Mouse (Mus musculus) E14TG2a.4 (cell line): ENCODE data around the gene Kctd11.
A peak's percentile ranks its signal among the peaks of the same experiment; 100 is the strongest.
"Not testable (repeated sequence)": the region's sequence is repeated elsewhere in the genome, so short reads cannot be mapped to it uniquely, and the experiment has no call there.

Experiments
- H3K27me3 ChIP-seq: 2 replicates; pipeline ENCODE4 v1.6.1; 2014; ENCODE audit warnings: low read length, control low read depth; ENCODE audit not compliant: insufficient read depth
- H3K36me3 ChIP-seq: 2 replicates; pipeline ENCODE4 v1.6.1; 2014; ENCODE audit warnings: low read length, control low read depth; ENCODE audit not compliant: insufficient read depth
- H3K4me1 ChIP-seq: replicated peaks from 2 replicates; pipeline ENCODE4 v1.6.1; 2014; ENCODE audit warnings: low read depth, low read length, control low read depth
- H3K4me3 ChIP-seq: replicated peaks from 2 replicates; pipeline ENCODE4 v1.5.1; 2014; ENCODE audit warnings: mild to moderate bottlenecking, low read length
- H3K9me3 ChIP-seq: 2 replicates; pipeline ENCODE4 v1.6.1; 2014; ENCODE audit warnings: low read length, control low read depth
- CTCF ChIP-seq: conservative IDR thresholded peaks from 2 replicates; pipeline ENCODE4 v1.5.1; 2014; ENCODE audit warnings: low read length
- NANOG ChIP-seq: IDR thresholded peaks from 2 replicates; pipeline ENCODE4 v1.6.1; 2014; ENCODE audit warnings: borderline replicate concordance, low read length, mixed read lengths
- POU5F1 ChIP-seq: IDR thresholded peaks from 2 replicates; pipeline ENCODE4 v1.6.1; 2014; ENCODE audit warnings: low read length, borderline replicate concordance

Gene Kctd11

GRCm38 (mm10) chr11:69864138-69864860 is 16.9 kb downstream of the Kctd11 start:
- peaks cover 47% of the 10 kb centered on the region for H3K4me1 ChIP-seq
- H3K4me3 ChIP-seq: no peak overlapping the region
- no peak for TF ChIP-seq NANOG
- TF ChIP-seq CTCF: no peak
- TF ChIP-seq POU5F1: no peak
- H3K36me3 ChIP-seq: no peaks in the 10 kb centered on the region
- no peaks in the 10 kb centered on the region for H3K9me3 ChIP-seq
- H3K27me3 ChIP-seq: peaks cover 3% of the 10 kb centered on the region

DNA sequence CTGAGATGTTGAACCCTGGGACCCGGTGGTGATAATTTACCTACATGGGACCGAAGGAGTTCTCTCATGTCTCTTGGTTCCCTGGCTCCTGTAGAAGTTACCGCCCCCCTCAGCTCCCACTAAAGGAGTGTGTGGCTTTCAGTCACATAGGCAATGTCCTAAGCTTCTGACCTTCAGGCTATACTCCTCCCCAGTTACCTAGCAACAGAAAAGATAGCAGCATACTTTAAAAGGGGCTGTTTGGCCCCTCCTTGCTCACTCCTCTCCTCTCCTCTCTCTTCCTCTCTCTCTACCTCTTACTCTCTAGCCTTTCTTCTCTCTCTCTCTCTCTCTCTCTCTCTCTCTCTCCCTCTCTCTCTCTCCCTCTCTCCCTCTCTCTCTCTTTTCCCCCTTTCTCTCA is 17.5 kb downstream of the Kctd11 start:
- H3K4me3 ChIP-seq, H3K27me3 ChIP-seq, H3K9me3 ChIP-seq, H3K36me3 ChIP-seq: not testable (repeated sequence)
- peaks cover 53% of the 10 kb centered on the region for H3K4me1 ChIP-seq

DNA sequence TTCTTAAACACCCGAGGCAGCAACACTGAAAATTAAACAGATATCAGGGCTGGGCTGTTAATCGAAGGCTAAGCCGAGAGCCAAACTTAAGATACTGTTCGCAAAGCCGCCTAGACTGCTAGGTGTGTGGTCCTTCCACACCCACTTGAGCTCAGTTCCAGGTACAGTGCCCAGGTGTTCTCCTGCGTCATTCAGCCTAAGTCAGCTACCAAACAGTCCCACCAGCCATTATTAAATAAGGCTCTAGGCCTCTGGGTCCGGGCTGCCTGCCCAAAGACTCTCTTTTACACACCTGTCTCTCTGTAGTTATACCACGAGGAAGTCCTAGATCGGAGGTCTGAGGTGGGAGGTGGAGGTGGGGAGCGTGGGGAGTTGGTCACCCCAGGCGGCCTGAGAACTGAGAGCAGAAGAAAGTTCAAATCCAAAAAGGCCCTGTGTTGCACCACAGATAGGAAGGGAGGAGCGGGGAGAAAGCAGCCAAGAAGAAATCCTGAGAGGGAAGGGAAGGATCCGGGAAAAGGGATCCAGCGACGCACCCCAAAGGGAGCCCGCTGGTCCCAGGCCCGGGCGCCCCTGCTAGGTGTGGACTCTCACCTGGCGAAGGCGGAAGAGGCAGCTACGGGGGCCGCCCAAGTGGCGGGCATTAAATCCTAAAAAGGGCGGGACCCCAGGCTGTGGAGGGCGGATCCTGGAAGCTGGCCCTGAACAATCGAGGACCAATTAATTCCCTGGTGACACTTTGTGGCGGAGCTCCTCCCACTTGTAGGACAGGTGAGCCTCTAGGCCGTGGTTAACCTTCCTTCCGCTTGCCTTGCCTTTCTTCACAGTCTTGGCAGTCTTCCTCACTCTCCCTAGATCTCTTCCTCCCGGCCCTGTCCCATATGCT is 22.9 kb downstream of the Kctd11 start, which contains the start of gene Tnk1:
TSS of gene Tnk1 (minus strand) at position 618 of the 886 bp plus-strand sequence.
- Histone ChIP-seq H3K27me3 (peaks cover 27% of the 10 kb centered on the region), H3K9me3 (no peaks in the 10 kb centered on the region), H3K36me3 (peaks cover 15% of the 10 kb centered on the region), H3K4me1 (peaks cover 59% of the 10 kb centered on the region), H3K4me3 (peak within 1 kb of the TSS; percentile 75)
- TF ChIP-seq CTCF: no peak
- no peak for TF ChIP-seq NANOG
- TF ChIP-seq POU5F1: no peak

- H3K4me1 ChIP-seq: peaks cover 71% of the 10 kb centered on the region
- TF ChIP-seq CTCF (peak; percentile 33), POU5F1 (no peak)
- peak overlapping the region; percentile 75 for H3K4me3 ChIP-seq
- peaks cover 27% of the 10 kb centered on the region for H3K27me3 ChIP-seq
- H3K9me3 ChIP-seq: no peaks in the 10 kb centered on the region
- peaks cover 45% of the 10 kb centered on the region for H3K36me3 ChIP-seq
Measured at GRCm38 (mm10) chr11:69855347-69855746, 25.9 kb downstream of the Kctd11 start.

- Histone ChIP-seq H3K4me3 (peak overlapping the region; percentile 45), H3K36me3 (peaks cover 52% of the 10 kb centered on the region), H3K9me3 (no peaks in the 10 kb centered on the region), H3K4me1 (peaks cover 74% of the 10 kb centered on the region), H3K27me3 (peaks cover 27% of the 10 kb centered on the region)
- TF ChIP-seq CTCF (no peak), POU5F1 (no peak), NANOG (no peak)
Measured at GRCm38 (mm10) chr11:69854680-69855079, 26.5 kb downstream of the Kctd11 start.

- Histone ChIP-seq H3K27me3 (peaks cover 25% of the 10 kb centered on the region), H3K4me3 (0 out of 2 replicates have a peak overlapping the region, but pooled peaks have one; percentile 13), H3K4me1 (peaks cover 70% of the 10 kb centered on the region), H3K9me3 (no peaks in the 10 kb centered on the region), H3K36me3 (peaks cover 59% of the 10 kb centered on the region)
- TF ChIP-seq CTCF (no peak), NANOG (no peak), POU5F1 (no peak)
Measured at GRCm38 (mm10) chr11:69853994-69854393, 27.2 kb downstream of the Kctd11 start.

DNA sequence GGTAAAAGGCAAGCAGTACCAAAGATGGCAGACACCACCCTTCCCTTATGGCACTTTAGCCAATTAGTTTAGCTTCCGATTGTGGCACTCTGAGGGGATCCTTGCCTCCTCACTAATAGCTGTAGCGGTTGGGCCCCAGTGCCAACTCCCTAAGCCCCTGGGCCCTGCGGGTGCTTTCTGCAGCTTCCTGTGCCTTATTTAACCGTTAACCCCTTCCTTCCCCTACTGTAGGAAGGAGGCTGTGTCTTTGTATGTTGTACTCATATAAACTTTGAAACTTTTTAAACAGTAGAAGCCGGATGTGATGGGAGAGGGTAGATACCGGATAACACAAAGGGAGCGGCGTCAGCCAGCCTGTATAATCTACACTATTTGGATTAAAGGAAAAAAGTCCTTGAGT is 30.5 kb downstream of the Kctd11 start:
- peaks cover 22% of the 10 kb centered on the region for H3K27me3 ChIP-seq
- H3K9me3 ChIP-seq: no peaks in the 10 kb centered on the region

DNA sequence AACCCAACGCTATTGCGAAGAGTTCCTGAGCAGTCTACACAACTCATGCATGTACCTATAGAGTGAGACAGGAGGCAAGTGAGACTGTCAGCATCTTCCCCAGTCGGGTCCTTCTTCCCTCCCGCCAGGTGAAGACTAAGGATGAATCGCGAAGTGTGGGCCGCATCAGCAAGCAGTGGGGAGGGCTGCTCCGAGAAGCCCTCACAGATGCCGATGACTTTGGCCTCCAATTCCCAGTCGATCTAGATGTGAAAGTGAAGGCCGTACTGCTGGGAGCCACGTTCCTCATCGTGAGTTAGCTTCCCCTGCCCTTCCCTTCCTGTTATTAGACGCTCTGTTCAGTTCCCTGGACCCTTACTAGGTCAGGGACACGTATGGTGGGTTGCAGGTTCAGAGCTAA is 31.3 kb downstream of the Kctd11 start:
- Histone ChIP-seq H3K9me3 (no peaks in the 10 kb centered on the region), H3K27me3 (peaks cover 22% of the 10 kb centered on the region), H3K4me3 (no peak overlapping the region), H3K4me1 (peaks cover 65% of the 10 kb centered on the region), H3K36me3 (peaks cover 60% of the 10 kb centered on the region)
- TF ChIP-seq CTCF: no peak
- no peak for TF ChIP-seq NANOG
- TF ChIP-seq POU5F1: no peak

More for the DNA sequence above, 30.5 kb downstream of the Kctd11 start:
- TF ChIP-seq CTCF (no peak), POU5F1 (no peak), NANOG (no peak)
- Histone ChIP-seq H3K36me3 (peaks cover 61% of the 10 kb centered on the region), H3K4me3 (no peak overlapping the region), H3K4me1 (peaks cover 65% of the 10 kb centered on the region)

DNA sequence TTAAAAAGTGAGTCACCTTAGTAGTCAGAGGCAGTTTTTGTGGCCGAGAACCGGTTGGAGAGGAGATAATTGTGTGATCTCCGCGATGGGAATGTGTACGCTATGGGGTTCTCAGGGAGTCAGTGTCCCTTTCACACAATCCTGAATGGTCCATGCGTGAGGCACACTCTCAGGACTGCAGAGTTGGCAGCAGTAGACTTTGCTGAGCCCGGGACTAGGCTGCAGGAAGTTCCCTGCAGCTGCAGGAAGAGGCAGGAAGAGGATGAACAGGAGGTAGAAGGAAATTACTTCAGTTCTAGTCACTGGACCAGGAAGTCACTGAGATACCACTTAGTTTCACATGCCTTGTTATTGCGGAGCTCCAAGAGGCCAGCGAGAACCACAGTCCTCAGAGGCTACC is 32.1 kb downstream of the Kctd11 start:
- no peak overlapping the region for H3K4me3 ChIP-seq
- TF ChIP-seq POU5F1: no peak
- TF ChIP-seq CTCF: no peak
- TF ChIP-seq NANOG: no peak
- peaks cover 57% of the 10 kb centered on the region for H3K4me1 ChIP-seq
- peaks cover 22% of the 10 kb centered on the region for H3K27me3 ChIP-seq
- H3K36me3 ChIP-seq: peaks cover 55% of the 10 kb centered on the region
- no peaks in the 10 kb centered on the region for H3K9me3 ChIP-seq
